Mouse (Mus musculus) forebrain, embryonic 14.5 days (tissue): ENCODE data around the gene Btbd9. TPM values are rescaled to one million over a fixed set of nuclear protein-coding genes. Genes with fewer than 3 reads are reported as not detected.

ENCODE experiments used
- ATAC-seq: fragments of 200-750 bp; cut with Nextera tagmentation; 2 replicates; pipeline ENCODE4 v1.8.0; 2017; ENCODE audit warnings: mild to moderate bottlenecking, moderate library complexity
- DNase-seq: peaks from one replicate; pipeline ENCODE4 v3.0.0-alpha.2; 2015; ENCODE audit warnings: low spot score
- H3K27ac ChIP-seq: fragments of 300-500 bp; sonication (generic); 2 replicates; pipeline ENCODE4 v1.5.1; 2014; ENCODE audit warnings: low read depth, mild to moderate bottlenecking, control low read depth, low read length, moderate library complexity
- H3K27me3 ChIP-seq: fragments of 300-500 bp; sonication (generic); replicated peaks from 2 replicates; pipeline ENCODE4 v1.6.1; 2014; ENCODE audit warnings: low read length, control low read depth, mixed read lengths; ENCODE audit not compliant: control insufficient read depth, insufficient read depth
- H3K36me3 ChIP-seq: fragments of 300-500 bp; sonication (generic); 2 replicates; pipeline ENCODE4 v1.6.1; 2014; ENCODE audit warnings: low read length, control low read depth; ENCODE audit not compliant: control insufficient read depth, insufficient read depth
- H3K4me1 ChIP-seq: fragments of 300-500 bp; sonication (generic); 2 replicates; pipeline ENCODE4 v1.6.1; 2014; ENCODE audit warnings: antibody characterized with exemption, low read length, control low read depth; ENCODE audit not compliant: control insufficient read depth, insufficient read depth
- H3K4me2 ChIP-seq: fragments of 300-500 bp; sonication (generic); 2 replicates; pipeline ENCODE4 v1.6.1; 2014; ENCODE audit warnings: mild to moderate bottlenecking, control low read depth, low read length
- H3K4me3 ChIP-seq: fragments of 300-500 bp; sonication (generic); 2 replicates; pipeline ENCODE4 v1.5.1; 2014; ENCODE audit warnings: low read depth, low read length, control low read depth
- H3K9ac ChIP-seq: fragments of 300-500 bp; sonication (generic); 2 replicates; pipeline ENCODE4 v1.6.1; 2014; ENCODE audit warnings: mild to moderate bottlenecking, low read length, control low read depth, moderate library complexity
- H3K9me3 ChIP-seq: fragments of 300-500 bp; sonication (generic); replicated peaks from 2 replicates; pipeline ENCODE4 v1.6.1; 2016; ENCODE audit warnings: low read length, control low read depth, mixed read lengths; ENCODE audit not compliant: control insufficient read depth
- WGBS: fragments of 180-500 bp; shearing (Covaris S2); extraction: QIAGEN DNeasy Blood & Tissue Kit; methylation state at CpG from one replicate; pipeline ENCODE4 v1.1.7; 2014; 5-methylcytosine and 5-hydroxymethylcytosine counted together
- polyA plus RNA-seq: library from polyadenylated mRNA; unstranded; fragments of >200 nt; fragmentation: Nextera tagmentation; extraction: Ambion mirVana; gene quantifications from 2 replicates; pipeline ENCODE4 v1.2.1, GENCODE M21; 2014

Btbd9 gene
- polyA plus RNA-seq, 1 experiment from 2014 or later = 73.7 TPM

DNA sequence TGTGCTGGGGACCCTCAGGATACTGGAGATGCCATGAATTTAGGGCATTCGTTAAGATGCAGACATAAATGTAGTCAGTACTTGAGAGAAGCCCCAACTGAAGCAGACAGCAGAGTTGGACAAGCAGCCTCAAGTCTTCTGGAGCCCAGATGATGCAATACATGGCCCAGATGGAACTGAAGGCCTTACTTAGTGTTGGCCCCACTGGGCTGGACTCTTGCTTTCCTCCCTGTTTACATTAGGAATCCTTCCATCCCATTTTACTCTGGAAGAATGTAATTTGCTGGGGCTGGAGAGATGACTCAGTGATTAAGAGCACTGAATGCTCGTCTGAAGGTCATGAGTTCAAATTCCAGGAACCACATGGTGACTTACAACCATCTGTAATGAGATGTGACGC lies 136.6 kb downstream of the Btbd9 start:
- no peaks in the 10 kb centered on the region for H3K27me3 ChIP-seq

DNA sequence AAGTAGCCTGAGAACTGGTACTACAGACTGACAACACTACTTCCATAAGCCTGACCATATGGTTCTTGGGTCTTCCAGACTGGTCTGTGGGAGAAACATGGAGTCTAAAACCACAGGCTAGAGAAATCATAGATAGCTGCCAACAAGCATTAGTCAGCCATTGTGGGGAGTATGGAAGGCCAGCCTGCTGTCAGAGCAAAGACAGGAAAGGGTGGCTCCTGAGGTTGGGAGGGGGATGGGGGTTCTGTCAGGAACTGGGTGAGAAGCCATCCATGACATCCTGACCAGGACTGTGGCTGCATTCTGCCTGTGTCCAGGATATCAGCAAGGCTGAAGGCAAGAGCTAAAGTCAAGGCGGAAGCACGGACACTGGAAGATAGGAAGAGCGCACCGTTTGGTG lies 137.5 kb downstream of the Btbd9 start:
- Histone ChIP-seq H3K27me3 (no peaks in the 10 kb centered on the region), H3K36me3 (no peaks in the 10 kb centered on the region), H3K4me1 (peaks cover 14% of the 10 kb centered on the region), H3K27ac (no peak overlapping the region), H3K9me3 (no peaks in the 10 kb centered on the region), H3K4me2 (no peak overlapping the region), H3K9ac (no peak overlapping the region), H3K4me3 (no peak overlapping the region)
- ATAC-seq = no peak
- no peak for DNase-seq
- WGBS = 94% methylated on average over 4 of the region's 4 CpGs

More for the DNA sequence above, 136.6 kb downstream of the Btbd9 start:
- Histone ChIP-seq H3K36me3 (no peaks in the 10 kb centered on the region), H3K9ac (no peak overlapping the region), H3K27ac (no peak overlapping the region), H3K4me1 (peaks cover 14% of the 10 kb centered on the region), H3K4me3 (no peak overlapping the region), H3K9me3 (no peaks in the 10 kb centered on the region), H3K4me2 (no peak overlapping the region)
- no peak for DNase-seq
- 91% methylated on average over 3 of the region's 3 CpGs for WGBS
- no peak for ATAC-seq

DNA sequence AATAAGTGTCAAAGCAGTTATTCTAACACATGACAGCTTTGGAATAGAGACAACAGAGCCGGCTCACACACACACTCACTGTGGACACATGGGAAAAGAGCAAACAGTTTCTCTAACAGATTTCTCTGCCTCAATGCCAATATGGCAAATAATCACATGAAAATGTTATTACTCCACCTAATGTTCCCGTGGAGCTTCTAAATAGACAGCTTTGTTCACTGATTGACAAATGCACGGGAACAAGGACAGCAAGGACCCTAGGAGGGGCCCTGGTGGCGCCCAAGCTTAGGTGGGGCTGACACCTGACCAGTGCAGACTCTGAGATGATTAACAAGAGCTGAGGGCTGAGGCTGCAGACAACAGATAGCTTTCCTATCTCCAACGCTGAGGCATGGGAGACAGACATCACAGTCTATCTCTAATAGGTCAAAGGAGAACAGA lies 140.2 kb downstream of the Btbd9 start:
- no peak overlapping the region for H3K9ac ChIP-seq
- no peak for ATAC-seq

DNA sequence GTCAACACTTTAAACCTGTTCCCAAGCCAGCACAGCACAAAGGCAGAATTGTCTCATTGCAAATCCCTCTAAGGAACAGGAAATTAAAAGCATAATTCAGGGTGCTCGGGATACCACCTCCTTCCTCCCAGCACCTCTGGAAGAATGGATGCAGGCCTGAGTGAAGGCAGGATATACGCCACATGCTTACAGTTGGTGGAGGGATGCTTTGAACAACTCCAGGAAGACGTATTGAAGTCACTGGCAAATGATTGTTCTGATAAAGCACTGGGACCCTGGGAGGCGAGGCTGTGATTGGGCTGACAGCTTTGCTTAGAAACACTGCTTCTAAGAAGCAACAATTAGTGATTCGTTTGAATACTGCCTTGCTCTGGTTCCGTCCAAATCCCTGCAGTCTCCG lies 140.8 kb downstream of the Btbd9 start:
- H3K27me3 ChIP-seq = no peaks in the 10 kb centered on the region
- H3K4me1 ChIP-seq = peaks cover 14% of the 10 kb centered on the region
- 35% methylated on average over 7 of the region's 7 CpGs for WGBS
- no peak overlapping the region for H3K4me2 ChIP-seq
- no peak for ATAC-seq
- no peaks in the 10 kb centered on the region for H3K9me3 ChIP-seq
- no peak overlapping the region for H3K27ac ChIP-seq
- no peaks in the 10 kb centered on the region for H3K36me3 ChIP-seq
- DNase-seq = no peak
- no peak overlapping the region for H3K9ac ChIP-seq
- no peak overlapping the region for H3K4me3 ChIP-seq

More for the DNA sequence above, 140.2 kb downstream of the Btbd9 start:
- H3K36me3 ChIP-seq = no peaks in the 10 kb centered on the region
- H3K4me2 ChIP-seq = no peak overlapping the region
- H3K27me3 ChIP-seq = no peaks in the 10 kb centered on the region
- H3K4me3 ChIP-seq = no peak overlapping the region
- H3K9me3 ChIP-seq = no peaks in the 10 kb centered on the region
- WGBS = 43% methylated on average over 5 of the region's 5 CpGs
- peaks cover 14% of the 10 kb centered on the region for H3K4me1 ChIP-seq
- no peak for DNase-seq
- H3K27ac ChIP-seq = peak overlapping the region; percentile 9; the same call in 1 of the 2 replicates

DNA sequence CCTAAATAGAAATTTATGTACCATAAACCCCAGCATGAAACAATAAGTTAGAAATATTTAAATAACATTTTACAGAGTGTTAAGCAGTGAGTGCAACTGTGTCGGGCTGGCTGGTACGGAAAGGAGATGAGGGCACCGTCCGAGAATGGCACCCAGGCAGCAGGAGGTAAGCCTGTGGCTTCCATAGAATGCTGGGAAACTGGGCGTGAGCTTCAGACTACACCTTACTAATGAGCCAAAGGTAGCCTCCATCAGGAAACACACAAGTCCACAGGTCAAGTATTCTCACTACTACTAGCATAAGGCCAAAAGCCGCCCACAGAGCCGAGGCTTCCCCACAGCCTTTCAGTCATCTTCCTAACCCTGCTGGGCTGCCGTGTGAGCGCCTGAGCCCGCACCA lies 144.2 kb downstream of the Btbd9 start:
- DNase-seq = no peak
- Histone ChIP-seq H3K9me3 (no peaks in the 10 kb centered on the region), H3K36me3 (no peaks in the 10 kb centered on the region), H3K9ac (no peak overlapping the region), H3K27ac (no peak overlapping the region), H3K4me3 (no peak overlapping the region), H3K4me1 (peaks cover 14% of the 10 kb centered on the region), H3K4me2 (no peak overlapping the region), H3K27me3 (no peaks in the 10 kb centered on the region)
- WGBS = 83% methylated on average over 10 of the region's 10 CpGs
- no peak for ATAC-seq

DNA sequence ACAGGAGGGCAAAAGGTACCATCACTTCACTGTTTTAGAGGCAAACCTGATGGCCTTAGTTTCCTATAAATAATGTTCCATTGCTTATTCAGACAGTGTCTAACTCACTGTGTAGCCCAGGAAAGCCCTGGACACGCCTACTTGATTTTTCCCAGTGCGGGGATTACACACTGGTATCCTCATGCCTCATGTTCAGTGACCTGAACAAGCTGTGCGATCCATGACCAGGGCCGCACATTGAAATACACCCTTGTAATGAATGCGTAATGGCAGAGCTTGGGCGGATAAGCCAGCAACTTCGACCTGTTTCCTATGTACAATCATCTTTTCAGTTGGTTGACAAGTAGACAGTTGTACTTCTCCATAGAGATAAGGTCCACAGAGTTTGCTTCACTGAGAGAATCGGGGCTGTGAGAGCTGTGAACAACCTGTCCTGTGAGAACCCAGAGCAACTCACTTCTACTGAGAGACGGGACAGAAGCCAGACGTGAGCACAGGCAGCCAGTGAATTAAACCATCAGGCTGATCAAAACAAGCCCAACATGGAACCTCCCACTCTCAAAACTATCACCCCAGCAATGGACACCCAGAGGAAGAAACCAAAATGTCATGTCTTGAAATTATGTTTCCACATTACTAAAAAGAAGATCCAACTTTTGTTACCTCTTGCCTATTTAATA lies 145.2 kb downstream of the Btbd9 start:
- no peak overlapping the region for H3K27ac ChIP-seq
- WGBS = 83% methylated on average over 10 of the region's 10 CpGs
- H3K4me3 ChIP-seq = no peak overlapping the region
- ATAC-seq = no peak
- DNase-seq = no peak
- no peak overlapping the region for H3K9ac ChIP-seq
- H3K36me3 ChIP-seq = no peaks in the 10 kb centered on the region
- peaks cover 13% of the 10 kb centered on the region for H3K4me1 ChIP-seq
- no peaks in the 10 kb centered on the region for H3K9me3 ChIP-seq
- no peak overlapping the region for H3K4me2 ChIP-seq
- H3K27me3 ChIP-seq = no peaks in the 10 kb centered on the region

DNA sequence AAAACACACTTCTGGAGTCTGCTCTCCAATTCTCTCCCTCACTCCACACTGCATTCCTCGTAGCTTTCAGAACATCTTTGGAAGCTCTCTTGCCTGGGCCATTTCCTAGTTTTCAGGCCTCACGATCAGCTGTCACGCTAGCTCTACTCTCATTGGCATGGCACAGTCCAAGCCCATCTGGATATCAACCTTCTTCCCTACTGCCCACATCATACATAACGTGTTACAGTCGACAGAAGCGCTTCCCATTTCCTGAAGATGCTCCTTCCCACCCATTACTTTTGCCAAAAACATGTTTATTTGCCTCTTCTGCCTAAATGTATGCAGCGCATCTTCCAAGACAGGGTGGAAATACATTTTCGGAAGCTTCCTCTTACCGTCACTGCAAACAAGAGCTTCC lies 147.6 kb downstream of the Btbd9 start:
- Histone ChIP-seq H3K27ac (no peak overlapping the region), H3K4me2 (no peak overlapping the region), H3K27me3 (no peaks in the 10 kb centered on the region), H3K36me3 (no peaks in the 10 kb centered on the region), H3K4me1 (no peaks in the 10 kb centered on the region), H3K9me3 (no peaks in the 10 kb centered on the region), H3K4me3 (no peak overlapping the region), H3K9ac (no peak overlapping the region)
- ATAC-seq (no peak), DNase-seq (no peak)
- 93% methylated on average over 9 of the region's 9 CpGs for WGBS

DNA sequence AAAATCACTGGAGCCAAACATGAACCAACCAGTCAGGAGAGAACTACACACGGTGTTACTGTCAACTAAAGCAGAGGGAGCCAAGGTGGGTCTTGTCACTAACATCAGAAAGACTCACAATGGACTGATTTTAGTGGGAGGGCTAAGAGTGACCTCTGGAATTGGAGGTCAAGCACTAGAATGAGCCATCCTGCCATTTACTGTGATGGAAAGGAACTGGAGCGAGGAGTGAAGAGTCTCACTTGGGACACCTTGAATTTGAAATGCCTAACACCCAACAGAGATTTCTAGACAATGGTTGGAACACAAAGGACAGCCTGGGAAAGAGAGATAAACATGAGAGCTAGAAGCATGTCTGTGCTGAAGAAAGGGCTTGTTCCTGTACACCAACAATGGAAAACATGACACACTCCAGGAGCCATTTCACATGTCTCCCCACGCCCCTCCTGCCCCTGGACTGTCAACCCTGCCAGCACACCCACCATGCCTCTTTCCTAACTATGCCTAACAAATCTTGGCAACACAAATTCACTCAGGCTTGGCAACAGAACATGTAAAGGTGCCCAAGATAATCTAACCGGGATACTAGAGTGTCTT lies 152.9 kb downstream of the Btbd9 start:
- Histone ChIP-seq H3K4me1 (peaks cover 8% of the 10 kb centered on the region), H3K9me3 (no peaks in the 10 kb centered on the region), H3K9ac (no peak overlapping the region), H3K36me3 (no peaks in the 10 kb centered on the region), H3K27me3 (no peaks in the 10 kb centered on the region), H3K4me2 (no peak overlapping the region), H3K27ac (no peak overlapping the region), H3K4me3 (no peak overlapping the region)
- ATAC-seq (no peak), DNase-seq (no peak)
- WGBS = 77% methylated on average over 4 of the region's 4 CpGs

DNA sequence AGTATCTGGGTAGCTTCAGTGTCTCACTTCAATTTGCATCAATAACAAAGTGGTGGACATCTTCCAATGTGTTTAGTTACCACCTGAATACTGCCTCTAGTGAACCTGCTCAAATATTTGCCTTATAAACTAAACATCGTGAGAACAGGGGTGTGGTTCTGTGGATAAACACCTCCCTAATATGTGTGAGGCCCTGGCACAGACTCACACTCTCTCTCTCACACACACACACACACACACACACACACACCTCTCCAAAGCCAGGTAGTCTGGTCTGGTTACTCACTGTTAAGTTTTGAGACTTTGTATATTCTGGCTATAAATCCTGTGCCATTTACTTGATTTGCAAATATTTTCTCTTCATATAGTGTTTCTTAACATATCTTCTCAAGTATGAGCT lies 154.0 kb downstream of the Btbd9 start:
- Histone ChIP-seq H3K9ac (no peak overlapping the region), H3K9me3 (no peaks in the 10 kb centered on the region), H3K27me3 (no peaks in the 10 kb centered on the region), H3K36me3 (no peaks in the 10 kb centered on the region), H3K4me3 (no peak overlapping the region), H3K4me1 (peaks cover 8% of the 10 kb centered on the region), H3K4me2 (no peak overlapping the region), H3K27ac (no peak overlapping the region)
- 91% methylated on average over 1 of the region's 1 CpGs for WGBS
- ATAC-seq (no peak), DNase-seq (no peak)
